Mouse (Mus musculus): ENCODE results near the gene H2al1b.
A peak's percentile ranks its signal among the peaks of the same experiment; 100 is the strongest.
"Not testable (repeated sequence)": the region's sequence is repeated elsewhere in the genome, so short reads cannot be mapped to it uniquely, and the experiment has no call there.

The H2al1b gene

GRCm38 (mm10) chrX:11302132-11302531 lies at the start of gene H2al1b:
Gene H2al1b, plus strand, starts transcription at chrX:11302432.
- not testable (repeated sequence) for DNase-seq (ENCODE audit: extremely low read depth, low read depth, low spot score)

GRCm38 (mm10) chrX:11254062-11254461 lies 48.2 kb upstream of the H2al1b start:
- no peak for DNase-seq (ENCODE audit: extremely low read depth, low read depth, low spot score)

- no peak for DNase-seq (ENCODE audit: extremely low read depth, low read depth, low spot score)
Observed at GRCm38 (mm10) chrX:11254521-11255207, 47.6 kb upstream of the H2al1b start.

DNA sequence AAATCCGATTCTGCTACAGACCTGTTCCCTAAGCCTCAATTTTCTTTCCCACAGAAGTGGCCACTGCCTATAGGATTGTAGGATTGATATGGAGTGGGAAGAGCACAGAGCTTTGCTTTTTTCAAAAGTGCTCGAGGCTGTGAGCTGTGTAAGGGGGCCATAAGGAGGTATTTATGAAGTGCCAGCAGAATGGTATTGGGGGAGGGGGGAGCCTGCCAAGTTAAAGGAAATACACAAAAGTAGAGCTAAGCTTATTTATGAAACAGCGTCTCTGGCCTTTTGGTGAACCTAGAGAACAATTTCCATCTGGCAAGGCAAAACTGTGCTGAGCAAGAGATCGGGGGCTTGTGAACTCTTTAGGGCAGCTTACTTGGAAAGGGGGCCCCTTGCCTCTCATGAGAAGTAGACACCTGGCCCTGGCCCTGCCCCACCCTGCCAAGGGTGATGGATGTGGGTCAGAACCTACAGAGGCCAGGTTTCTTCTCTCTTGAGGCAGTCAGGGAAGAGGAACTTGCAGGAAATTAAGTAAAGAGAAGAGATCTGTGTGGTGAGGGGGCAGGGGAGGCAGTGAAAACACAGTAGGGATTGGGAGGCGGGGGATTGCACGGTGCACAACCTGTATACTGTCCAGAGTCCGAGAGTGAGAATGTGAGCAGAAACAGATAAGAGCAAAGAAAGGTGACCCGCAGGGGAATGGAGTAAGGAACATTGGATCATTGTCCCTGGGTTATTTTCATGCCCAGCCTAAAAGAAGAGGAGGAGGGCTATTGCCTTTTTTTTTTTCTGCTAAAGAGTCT lies 46.5 kb upstream of the H2al1b start:
- no peak for DNase-seq (ENCODE audit: extremely low read depth, low read depth, low spot score)

DNA sequence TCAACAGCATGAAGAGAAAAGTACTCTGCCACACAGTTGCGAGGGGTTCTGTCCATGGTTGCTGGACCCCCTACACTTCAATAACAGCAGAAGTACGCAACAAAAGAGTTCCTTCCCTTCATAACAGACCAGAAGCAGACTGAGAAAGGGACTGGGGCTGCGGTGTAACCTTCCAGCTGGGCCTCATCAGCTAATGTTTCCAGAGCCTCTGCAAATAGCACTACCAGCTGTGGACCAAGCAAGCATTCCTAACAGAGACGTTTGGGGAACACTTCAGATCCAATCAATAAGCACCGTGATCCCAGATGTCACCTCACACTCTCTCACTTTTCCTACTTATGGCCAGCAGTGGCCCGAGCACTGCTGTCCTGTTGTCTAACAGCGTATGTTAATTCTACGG lies 37.3 kb upstream of the H2al1b start:
- no peak for DNase-seq (ENCODE audit: extremely low read depth, low read depth, low spot score)

DNA sequence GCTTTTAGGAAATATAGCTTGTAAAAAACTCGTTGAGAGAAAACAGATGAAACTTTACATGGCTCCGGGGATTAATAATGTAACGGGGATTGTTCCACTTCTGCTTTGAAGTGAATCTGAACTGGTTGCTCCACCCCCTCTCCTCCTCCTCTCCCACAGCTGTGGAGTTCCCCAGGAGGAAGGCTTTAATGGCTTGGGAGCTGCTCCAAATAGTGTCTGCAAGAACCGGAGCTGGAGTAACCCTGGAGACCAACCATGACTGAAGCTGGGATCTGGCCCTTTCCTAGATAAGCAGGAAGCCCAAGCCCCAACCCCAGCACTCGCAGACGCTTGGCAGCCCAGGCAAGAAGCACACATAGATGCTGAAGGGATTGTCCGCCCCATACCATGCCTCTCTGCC lies 34.4 kb upstream of the H2al1b start:
- no peak for DNase-seq (ENCODE audit: extremely low read depth, low read depth, low spot score)

- peak; percentile 34 for DNase-seq (ENCODE audit: extremely low read depth, low read depth, low spot score)
Observed at GRCm38 (mm10) chrX:11269074-11269473, 33.2 kb upstream of the H2al1b start.

DNA sequence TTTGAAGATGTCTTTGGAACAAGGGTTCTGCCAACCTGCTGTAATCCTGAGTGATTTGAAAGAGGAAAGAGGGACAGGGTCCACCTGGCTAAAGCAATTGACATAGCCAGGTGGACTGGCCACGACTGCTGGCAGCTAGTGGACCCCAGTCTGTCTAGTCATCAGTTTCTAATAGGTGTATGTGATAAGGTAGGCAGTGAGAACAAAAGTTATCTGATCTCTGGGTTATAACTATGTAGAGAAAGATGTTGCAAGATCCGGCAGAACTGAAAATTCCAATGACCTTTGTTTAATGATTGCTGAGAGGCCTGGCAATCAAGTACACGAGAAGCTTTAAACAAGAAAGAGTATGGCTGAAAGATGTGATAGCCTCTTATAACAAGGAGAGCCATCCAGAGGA lies 29.0 kb upstream of the H2al1b start:
- DNase-seq (ENCODE audit: extremely low read depth, low read depth, low spot score), result no peak

- no peak for DNase-seq (ENCODE audit: extremely low read depth, low read depth, low spot score)
Observed at GRCm38 (mm10) chrX:11277083-11277482, 25.1 kb upstream of the H2al1b start.

GRCm38 (mm10) chrX:11280741-11281140 lies 21.5 kb upstream of the H2al1b start:
- DNase-seq (ENCODE audit: extremely low read depth, low read depth, low spot score), result no peak

DNA sequence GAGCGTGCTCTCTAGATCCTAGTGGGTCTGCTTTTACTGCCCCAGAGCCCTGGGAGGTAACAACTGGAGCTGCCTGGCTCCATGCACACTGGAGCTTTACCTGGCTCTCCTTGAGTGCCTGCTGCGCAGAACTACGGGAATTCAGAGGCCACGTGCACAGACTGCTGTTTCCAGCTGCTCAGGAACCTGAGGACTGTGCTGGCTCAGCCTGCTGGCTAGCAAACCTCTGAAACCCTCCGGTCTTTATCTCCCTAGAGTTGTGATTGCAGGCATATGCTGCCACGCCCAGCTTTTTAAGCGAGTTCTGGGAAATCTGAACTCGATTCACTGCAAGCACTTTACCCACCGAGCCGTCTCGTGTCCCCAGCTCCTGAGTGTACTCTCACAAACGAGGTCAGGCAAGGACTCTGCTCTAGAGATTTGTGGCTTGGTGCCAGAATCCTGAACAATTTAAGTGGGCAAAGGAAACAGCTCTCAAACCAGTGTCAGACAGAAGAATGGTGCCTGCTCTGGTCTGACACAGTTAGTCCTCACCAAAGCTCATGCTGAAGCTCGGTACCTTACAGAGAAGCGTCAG lies 13.8 kb upstream of the H2al1b start:
- DNase-seq (ENCODE audit: extremely low read depth, low read depth, low spot score), result no peak

DNA sequence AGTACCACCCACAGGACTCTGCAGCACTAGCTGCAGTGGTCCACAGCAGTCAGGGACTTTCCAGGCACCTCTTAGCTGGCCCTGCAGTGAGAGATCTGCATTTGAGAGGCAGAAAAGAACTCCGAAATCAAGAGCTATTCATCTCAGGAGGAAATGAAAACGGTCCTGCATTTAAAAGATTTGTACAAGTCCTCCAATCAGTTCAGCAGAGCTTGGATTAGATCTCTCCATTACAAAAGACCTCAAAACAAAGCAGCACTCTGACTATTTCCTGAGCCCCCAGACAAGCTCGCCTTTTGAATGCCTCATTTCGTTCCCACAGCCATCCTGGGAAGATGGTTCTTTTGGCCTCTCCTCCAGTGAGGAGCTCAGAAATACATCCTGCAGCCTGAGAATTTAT lies 13.0 kb upstream of the H2al1b start:
- DNase-seq (ENCODE audit: extremely low read depth, low read depth, low spot score), result no peak

GRCm38 (mm10) chrX:11298957-11299356 lies 3.3 kb upstream of the H2al1b start, which contains the start of gene H2al1a:
Gene H2al1a, plus strand, starts transcription at chrX:11299257.
- DNase-seq (ENCODE audit: extremely low read depth, low read depth, low spot score), result not testable (repeated sequence)

GRCm38 (mm10) chrX:11305355-11305754 lies 3.1 kb downstream of the H2al1b start, which contains the start of gene H2al1c:
Gene H2al1c, plus strand, starts transcription at chrX:11305655.
- not testable (repeated sequence) for DNase-seq (ENCODE audit: extremely low read depth, low read depth, low spot score)

DNA sequence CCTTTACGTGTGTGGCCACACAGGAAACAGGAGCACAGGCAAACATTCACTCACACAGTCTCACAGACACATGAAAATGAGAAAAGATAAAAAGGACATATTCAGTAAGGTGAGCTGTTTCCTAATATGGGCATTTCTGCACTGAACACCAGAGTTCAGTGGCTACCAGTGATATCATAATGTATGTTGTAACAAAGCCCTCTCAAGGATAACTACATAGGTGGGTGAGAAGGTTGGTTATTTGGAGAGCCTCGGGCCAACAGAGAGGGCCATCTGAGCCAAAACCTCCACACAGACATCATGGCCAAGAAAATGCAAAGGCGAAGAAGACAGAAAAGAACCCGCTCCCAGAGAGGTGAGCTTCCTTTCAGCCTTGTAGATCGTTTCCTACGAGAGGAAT lies 6.3 kb downstream of the H2al1b start, which contains the start of gene H2al1d:
H2al1d (plus strand) TSS at position 301 of the 400 bp plus-strand sequence.
- DNase-seq (ENCODE audit: extremely low read depth, low read depth, low spot score), result not testable (repeated sequence)

GRCm38 (mm10) chrX:11311634-11312033 lies 9.4 kb downstream of the H2al1b start, which contains the start of gene H2al1e:
Gene H2al1e, plus strand, starts transcription at chrX:11311934.
- DNase-seq (ENCODE audit: extremely low read depth, low read depth, low spot score), result not testable (repeated sequence)

DNA sequence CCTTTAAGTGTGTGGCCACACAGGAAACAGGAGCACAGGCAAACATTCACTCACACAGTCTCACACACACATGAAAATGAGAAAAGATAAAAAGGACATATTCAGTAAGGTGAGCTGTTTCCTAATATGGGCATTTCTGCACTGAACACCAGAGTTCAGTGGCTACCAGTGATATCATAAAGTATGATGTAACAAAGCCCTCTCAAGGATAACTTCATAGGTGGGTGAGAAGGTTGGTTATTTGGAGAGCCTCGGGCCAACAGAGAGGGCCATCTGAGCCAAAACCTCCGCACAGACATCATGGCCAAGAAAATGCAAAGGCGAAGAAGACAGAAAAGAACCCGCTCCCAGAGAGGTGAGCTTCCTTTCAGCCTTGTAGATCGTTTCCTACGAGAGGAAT lies 12.6 kb downstream of the H2al1b start, which contains the start of gene H2al1f:
H2al1f (plus strand) TSS at position 301 of the 400 bp plus-strand sequence.
- not testable (repeated sequence) for DNase-seq (ENCODE audit: extremely low read depth, low read depth, low spot score)

DNA sequence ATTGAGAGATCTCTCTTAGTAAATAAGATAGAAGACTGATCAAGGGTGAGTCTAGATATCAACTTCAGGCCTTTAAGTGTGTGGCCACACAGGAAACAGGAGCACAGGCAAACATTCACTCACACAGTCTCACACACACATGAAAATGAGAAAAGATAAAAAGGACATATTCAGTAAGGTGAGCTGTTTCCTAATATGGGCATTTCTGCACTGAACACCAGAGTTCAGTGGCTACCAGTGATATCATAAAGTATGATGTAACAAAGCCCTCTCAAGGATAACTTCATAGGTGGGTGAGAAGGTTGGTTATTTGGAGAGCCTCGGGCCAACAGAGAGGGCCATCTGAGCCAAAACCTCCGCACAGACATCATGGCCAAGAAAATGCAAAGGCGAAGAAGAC lies 15.7 kb downstream of the H2al1b start, which contains the start of gene H2al1g:
H2al1g (plus strand) TSS at position 301 of the 400 bp plus-strand sequence.
- DNase-seq (ENCODE audit: extremely low read depth, low read depth, low spot score), result not testable (repeated sequence)

DNA sequence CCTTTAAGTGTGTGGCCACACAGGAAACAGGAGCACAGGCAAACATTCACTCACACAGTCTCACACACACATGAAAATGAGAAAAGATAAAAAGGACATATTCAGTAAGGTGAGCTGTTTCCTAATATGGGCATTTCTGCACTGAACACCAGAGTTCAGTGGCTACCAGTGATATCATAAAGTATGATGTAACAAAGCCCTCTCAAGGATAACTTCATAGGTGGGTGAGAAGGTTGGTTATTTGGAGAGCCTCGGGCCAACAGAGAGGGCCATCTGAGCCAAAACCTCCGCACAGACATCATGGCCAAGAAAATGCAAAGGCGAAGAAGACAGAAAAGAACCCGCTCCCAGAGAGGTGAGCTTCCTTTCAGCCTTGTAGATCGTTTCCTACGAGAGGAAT lies 19.0 kb downstream of the H2al1b start, which contains the start of gene H2al1h:
H2al1h (plus strand) TSS at position 301 of the 400 bp plus-strand sequence.
- DNase-seq (ENCODE audit: extremely low read depth, low read depth, low spot score), result not testable (repeated sequence)

DNA sequence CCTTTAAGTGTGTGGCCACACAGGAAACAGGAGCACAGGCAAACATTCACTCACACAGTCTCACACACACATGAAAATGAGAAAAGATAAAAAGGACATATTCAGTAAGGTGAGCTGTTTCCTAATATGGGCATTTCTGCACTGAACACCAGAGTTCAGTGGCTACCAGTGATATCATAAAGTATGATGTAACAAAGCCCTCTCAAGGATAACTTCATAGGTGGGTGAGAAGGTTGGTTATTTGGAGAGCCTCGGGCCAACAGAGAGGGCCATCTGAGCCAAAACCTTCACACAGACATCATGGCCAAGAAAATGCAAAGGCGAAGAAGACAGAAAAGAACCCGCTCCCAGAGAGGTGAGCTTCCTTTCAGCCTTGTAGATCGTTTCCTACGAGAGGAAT lies 22.1 kb downstream of the H2al1b start, which contains the start of gene H2al1i:
H2al1i (plus strand) TSS at position 301 of the 400 bp plus-strand sequence.
- DNase-seq (ENCODE audit: extremely low read depth, low read depth, low spot score), result not testable (repeated sequence)

GRCm38 (mm10) chrX:11327522-11327921 lies 25.3 kb downstream of the H2al1b start, which contains the start of gene H2al1j:
Gene H2al1j, plus strand, starts transcription at chrX:11327822.
- DNase-seq (ENCODE audit: extremely low read depth, low read depth, low spot score), result not testable (repeated sequence)

Data from fat pad, adult 2 months (tissue).